Mouse (Mus musculus): ENCODE results near the gene Zfc3h1. TPM values are rescaled to one million over a fixed set of nuclear protein-coding genes. Genes with fewer than 3 reads are reported as not detected.

Gene Zfc3h1
- polyA plus RNA-seq, 1 experiment from 2014 or later, result 18.8 TPM

GRCm38 (mm10) chr10:115356106-115356505, 28.7 kb upstream of the Zfc3h1 start:
- no peak overlapping the region for H3K9ac ChIP-seq
- no peaks in the 10 kb centered on the region for H3K9me3 ChIP-seq (replicated peaks)
- no peak for ATAC-seq (ENCODE audit: insufficient number of reproducible peaks, low FRiP score)
- 88% methylated on average over 6 of the region's 7 CpGs for WGBS
- H3K4me3 ChIP-seq, result no peak overlapping the region
- no peak overlapping the region for H3K4me2 ChIP-seq
- H3K27ac ChIP-seq (ENCODE audit: poor library complexity, severe bottlenecking), result no peak overlapping the region
- no peaks in the 10 kb centered on the region for H3K27me3 ChIP-seq (replicated peaks)
- peaks cover 10% of the 10 kb centered on the region for H3K36me3 ChIP-seq
- H3K4me1 ChIP-seq (replicated peaks), result peaks cover 2% of the 10 kb centered on the region; the same call in 1 of the 2 replicates

- H3K4me1 ChIP-seq (replicated peaks), result peaks cover 9% of the 10 kb centered on the region
- H3K4me2 ChIP-seq, result no peak overlapping the region
- H3K27me3 ChIP-seq (replicated peaks), result no peaks in the 10 kb centered on the region
- no peak overlapping the region for H3K27ac ChIP-seq (ENCODE audit: poor library complexity, severe bottlenecking)
- H3K9ac ChIP-seq, result no peak overlapping the region
- no peaks in the 10 kb centered on the region for H3K9me3 ChIP-seq (replicated peaks)
- 90% methylated on average over 17 of the region's 17 CpGs for WGBS
- ATAC-seq (ENCODE audit: insufficient number of reproducible peaks, low FRiP score), result no peak
- no peak overlapping the region for H3K4me3 ChIP-seq
- peaks cover 10% of the 10 kb centered on the region for H3K36me3 ChIP-seq
Measured at GRCm38 (mm10) chr10:115358216-115358919, 26.4 kb upstream of the Zfc3h1 start.

GRCm38 (mm10) chr10:115359066-115359465, 25.7 kb upstream of the Zfc3h1 start:
- Histone ChIP-seq H3K9ac (no peak overlapping the region), H3K9me3 (replicated peaks) (no peaks in the 10 kb centered on the region), H3K4me2 (no peak overlapping the region), H3K36me3 (peaks cover 10% of the 10 kb centered on the region), H3K4me3 (no peak overlapping the region), H3K27ac (ENCODE audit: poor library complexity, severe bottlenecking) (no peak overlapping the region), H3K27me3 (replicated peaks) (no peaks in the 10 kb centered on the region), H3K4me1 (replicated peaks) (peaks cover 11% of the 10 kb centered on the region)
- ATAC-seq (ENCODE audit: insufficient number of reproducible peaks, low FRiP score), result no peak
- 91% methylated on average over 7 of the region's 7 CpGs for WGBS

GRCm38 (mm10) chr10:115361840-115362622, 22.7 kb upstream of the Zfc3h1 start, which contains the start of gene Tmem19:
Tmem19 (minus strand) TSS chr10:115362501.
- Histone ChIP-seq H3K27me3 (replicated peaks) (no peaks in the 10 kb centered on the region), H3K36me3 (peaks cover 4% of the 10 kb centered on the region), H3K4me2 (peak within 1 kb of the TSS; percentile 73), H3K4me3 (peak within 1 kb of the TSS; percentile 53), H3K4me1 (replicated peaks) (peaks cover 11% of the 10 kb centered on the region), H3K9ac (peak within 1 kb of the TSS; percentile 57), H3K9me3 (replicated peaks) (no peaks in the 10 kb centered on the region), H3K27ac (ENCODE audit: poor library complexity, severe bottlenecking) (peak within 1 kb of the TSS; percentile 94)
- peak; percentile 98 for ATAC-seq (ENCODE audit: insufficient number of reproducible peaks, low FRiP score)
- WGBS, result under 1% methylated on average over 51 of the region's 58 CpGs

GRCm38 (mm10) chr10:115362623-115362964, 22.2 kb upstream of the Zfc3h1 start:
- ATAC-seq (ENCODE audit: insufficient number of reproducible peaks, low FRiP score), result peak; percentile 13; the same call in 1 of the 2 replicates
- Histone ChIP-seq H3K4me1 (replicated peaks) (peaks cover 11% of the 10 kb centered on the region), H3K9ac (peak overlapping the region; percentile 57), H3K36me3 (no peaks in the 10 kb centered on the region), H3K4me3 (peak overlapping the region; percentile 53), H3K27me3 (replicated peaks) (no peaks in the 10 kb centered on the region), H3K9me3 (replicated peaks) (no peaks in the 10 kb centered on the region), H3K27ac (ENCODE audit: poor library complexity, severe bottlenecking) (peak overlapping the region; percentile 94), H3K4me2 (peak overlapping the region; percentile 73)
- 8% methylated on average over 9 of the region's 9 CpGs for WGBS

- Histone ChIP-seq H3K4me2 (peak overlapping the region; percentile 73), H3K27me3 (replicated peaks) (no peaks in the 10 kb centered on the region), H3K9me3 (replicated peaks) (no peaks in the 10 kb centered on the region), H3K36me3 (no peaks in the 10 kb centered on the region), H3K4me3 (peak overlapping the region; percentile 53), H3K27ac (ENCODE audit: poor library complexity, severe bottlenecking) (peak overlapping the region; percentile 94), H3K9ac (peak overlapping the region; percentile 57; the same call in 1 of the 2 replicates), H3K4me1 (replicated peaks) (peaks cover 15% of the 10 kb centered on the region)
- 76% methylated on average over 4 of the region's 4 CpGs for WGBS
- ATAC-seq (ENCODE audit: insufficient number of reproducible peaks, low FRiP score), result no peak
Measured at GRCm38 (mm10) chr10:115363151-115363550, 21.6 kb upstream of the Zfc3h1 start.

GRCm38 (mm10) chr10:115381506-115382084, 3.2 kb upstream of the Zfc3h1 start:
- no peak overlapping the region for H3K9ac ChIP-seq
- H3K4me1 ChIP-seq (replicated peaks), result peaks cover 16% of the 10 kb centered on the region
- no peaks in the 10 kb centered on the region for H3K36me3 ChIP-seq
- no peaks in the 10 kb centered on the region for H3K27me3 ChIP-seq (replicated peaks)
- no peak for ATAC-seq (ENCODE audit: insufficient number of reproducible peaks, low FRiP score)
- H3K9me3 ChIP-seq (replicated peaks), result no peaks in the 10 kb centered on the region
- WGBS, result 44% methylated on average over 2 of the region's 2 CpGs
- H3K4me2 ChIP-seq, result peak overlapping the region; percentile 14; the same call in 1 of the 2 replicates
- H3K27ac ChIP-seq (ENCODE audit: poor library complexity, severe bottlenecking), result peak overlapping the region; percentile 38; the same call in 1 of the 2 replicates
- H3K4me3 ChIP-seq, result no peak overlapping the region

GRCm38 (mm10) chr10:115382846-115383643, 1.7 kb upstream of the Zfc3h1 start:
- H3K9ac ChIP-seq, result peak overlapping the region; percentile 58

GRCm38 (mm10) chr10:115383644-115384220, 1.0 kb upstream of the Zfc3h1 start:
- peak overlapping the region; percentile 95 for H3K4me3 ChIP-seq
- H3K27ac ChIP-seq (ENCODE audit: poor library complexity, severe bottlenecking), result peak overlapping the region; percentile 98
- no peaks in the 10 kb centered on the region for H3K27me3 ChIP-seq (replicated peaks)
- H3K36me3 ChIP-seq, result peaks cover 6% of the 10 kb centered on the region; the same call in 1 of the 2 replicates
- ATAC-seq (ENCODE audit: insufficient number of reproducible peaks, low FRiP score), result peak; percentile 2; the same call in 1 of the 2 replicates
- H3K4me1 ChIP-seq (replicated peaks), result peaks cover 28% of the 10 kb centered on the region
- no peaks in the 10 kb centered on the region for H3K9me3 ChIP-seq (replicated peaks)
- peak overlapping the region; percentile 67 for H3K4me2 ChIP-seq
- peak overlapping the region; percentile 92 for H3K9ac ChIP-seq
- 4% methylated on average over 15 of the region's 15 CpGs for WGBS

More at GRCm38 (mm10) chr10:115382846-115383643, 1.7 kb upstream of the Zfc3h1 start:
- WGBS, result 48% methylated on average over 12 of the region's 12 CpGs
- peaks cover 1% of the 10 kb centered on the region; the same call in 1 of the 2 replicates for H3K36me3 ChIP-seq
- H3K4me2 ChIP-seq, result peak overlapping the region; percentile 67
- peaks cover 22% of the 10 kb centered on the region for H3K4me1 ChIP-seq (replicated peaks)
- H3K4me3 ChIP-seq, result peak overlapping the region; percentile 95
- no peaks in the 10 kb centered on the region for H3K9me3 ChIP-seq (replicated peaks)
- H3K27ac ChIP-seq (ENCODE audit: poor library complexity, severe bottlenecking), result peak overlapping the region; percentile 60
- no peaks in the 10 kb centered on the region for H3K27me3 ChIP-seq (replicated peaks)
- no peak for ATAC-seq (ENCODE audit: insufficient number of reproducible peaks, low FRiP score)
